Mouse (Mus musculus): Measurements from ENCODE around the gene Drd4. TPM values are rescaled to one million over a fixed set of nuclear protein-coding genes. Genes with fewer than 3 reads are reported as not detected.

Drd4 gene
- total and polyA plus RNA-seq, 3 experiments: not detected

DNA sequence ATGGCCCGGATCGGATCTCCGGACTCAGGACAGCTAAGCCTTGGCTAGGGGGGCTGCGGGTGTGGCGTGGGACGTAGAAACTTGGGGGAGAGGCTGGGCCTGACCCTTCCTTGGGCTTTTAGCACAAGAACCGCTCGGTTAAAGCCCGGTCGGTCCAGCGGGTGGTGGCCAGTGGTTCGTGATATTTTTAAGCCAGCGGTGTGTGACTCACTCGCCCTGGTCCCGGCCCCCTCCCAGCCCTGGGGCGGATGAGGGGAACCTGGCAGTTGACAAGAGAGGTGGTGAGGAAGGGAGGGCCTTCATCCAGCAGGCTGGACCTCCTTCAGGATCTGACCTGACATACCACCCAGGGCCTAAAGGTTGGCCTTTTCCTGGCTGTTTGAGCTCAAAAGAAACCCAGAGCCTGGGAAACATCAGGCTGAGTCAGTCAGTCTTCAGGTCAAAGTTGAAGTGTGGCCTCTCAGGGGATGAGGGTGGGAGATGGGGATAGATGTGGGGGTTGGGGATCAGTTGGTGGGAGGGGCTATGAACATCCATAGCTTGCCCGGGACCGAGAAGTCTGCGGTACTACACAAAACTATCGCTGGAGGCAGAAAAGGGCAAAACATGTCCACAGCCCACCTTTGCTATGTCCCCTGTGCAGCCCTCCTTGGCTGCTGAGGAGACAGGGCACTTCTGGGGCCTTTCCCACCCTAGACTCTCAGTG, 47.6 kb downstream of the Drd4 start:
- no peak for DNase-seq (ENCODE audit: low read depth, low spot score)
- Histone ChIP-seq H3K9me3 (replicated peaks; ENCODE audit: insufficient read depth, low read length) (no peaks in the 10 kb centered on the region), H3K4me1 (ENCODE audit: control insufficient read depth in 1 of 2, insufficient read depth in 2 of 2, low read length in 2 of 2) (no peaks in the 10 kb centered on the region), H3K9ac (ENCODE audit: control insufficient read depth, low read depth, low read length, poor library complexity, severe bottlenecking) (no peak overlapping the region), H3K27me3 (ENCODE audit: control insufficient read depth in 1 of 2, insufficient read depth in 2 of 2, low read length in 2 of 2) (peaks cover 0 to 4% of the 10 kb centered on the region in 2 experiments; a peak in 3 of 4 replicates), H3K36me3 (ENCODE audit: control insufficient read depth in 1 of 2, insufficient read depth in 2 of 2, low read length in 2 of 2) (no peaks in the 10 kb centered on the region), H3K27ac (ENCODE audit: control insufficient read depth, low read depth, low read length) (no peak overlapping the region), H3K79me2 (ENCODE audit: control insufficient read depth, insufficient read depth, low read length, poor library complexity) (no peaks in the 10 kb centered on the region), H3K4me3 (ENCODE audit: control insufficient read depth in 1 of 2, insufficient read depth in 1 of 2, low read depth in 2 of 2, low read length in 2 of 2) (no peak overlapping the region)
- TF ChIP-seq USF2 (IDR thresholded peaks at IDR 0.05; ENCODE audit: borderline replicate concordance in 1 of 2, insufficient read depth in 1 of 2, low read depth in 1 of 2, low read length in 2 of 2) (no peak), CHD2 (IDR thresholded peaks at IDR 0.05; ENCODE audit: low read length) (no peak), ETS1 (IDR thresholded peaks at IDR 0.05; ENCODE audit: low read depth, low read length) (no peak), ZC3H11A (IDR thresholded peaks at IDR 0.05; ENCODE audit: low read depth, low read length) (no peak), ZKSCAN1 (IDR thresholded peaks at IDR 0.05; ENCODE audit: low read depth, low read length) (no peak), POLR2AphosphoS2 (IDR thresholded peaks at IDR 0.05; ENCODE audit: low read length) (no peak), ZMIZ1 (IDR thresholded peaks at IDR 0.05; ENCODE audit: low read depth, low read length) (no peak)

DNA sequence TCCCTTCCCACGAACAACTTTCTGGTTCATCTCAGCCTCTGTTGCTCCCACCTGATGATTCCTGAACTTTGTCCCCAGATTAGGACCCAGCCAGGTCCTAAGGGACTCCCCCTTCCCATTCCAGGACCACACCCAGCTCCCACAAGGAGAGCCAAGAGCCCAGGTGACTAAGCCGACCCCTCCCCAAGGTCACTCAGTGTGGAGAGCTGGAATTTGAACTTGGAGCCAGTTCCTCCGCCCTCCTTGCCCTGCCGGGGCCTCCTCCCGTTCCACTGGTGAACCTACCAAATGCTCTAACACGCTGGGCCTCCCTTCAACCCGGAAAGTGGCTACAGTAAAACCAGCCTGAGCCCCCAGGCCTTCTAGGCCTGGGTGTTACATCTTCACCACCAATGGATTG, 48.2 kb downstream of the Drd4 start:
- no peak overlapping the region for H3K4me3 ChIP-seq (ENCODE audit: control insufficient read depth in 1 of 2, insufficient read depth in 1 of 2, low read depth in 2 of 2, low read length in 2 of 2)
- H3K79me2 ChIP-seq (ENCODE audit: control insufficient read depth, insufficient read depth, low read length, poor library complexity): no peaks in the 10 kb centered on the region
- H3K4me1 ChIP-seq (ENCODE audit: control insufficient read depth in 1 of 2, insufficient read depth in 2 of 2, low read length in 2 of 2): no peaks in the 10 kb centered on the region
- TF ChIP-seq MEF2A (IDR thresholded peaks at IDR 0.05; ENCODE audit: extremely low read depth, insufficient replicate concordance, low read depth, low read length, poor library complexity, severe bottlenecking) (no peak), MAX (IDR thresholded peaks at IDR 0.05; ENCODE audit: low read length) (no peak), ZNF384 (IDR thresholded peaks at IDR 0.05; ENCODE audit: low read depth, low read length) (no peak)
- no peak overlapping the region for H3K9ac ChIP-seq (ENCODE audit: control insufficient read depth, low read depth, low read length, poor library complexity, severe bottlenecking)
- DNase-seq (ENCODE audit: low read depth, low spot score): no peak
- no peaks in the 10 kb centered on the region for H3K36me3 ChIP-seq (ENCODE audit: control insufficient read depth in 1 of 2, insufficient read depth in 2 of 2, low read length in 2 of 2)
- peaks cover 0 to 4% of the 10 kb centered on the region in 2 experiments; a peak in 3 of 4 replicates for H3K27me3 ChIP-seq (ENCODE audit: control insufficient read depth in 1 of 2, insufficient read depth in 2 of 2, low read length in 2 of 2)
- no peaks in the 10 kb centered on the region for H3K9me3 ChIP-seq (replicated peaks; ENCODE audit: insufficient read depth, low read length)
- H3K27ac ChIP-seq (ENCODE audit: control insufficient read depth, low read depth, low read length): no peak overlapping the region

- H3K4me1 ChIP-seq (ENCODE audit: control insufficient read depth in 1 of 2, insufficient read depth in 2 of 2, low read length in 2 of 2): no peaks in the 10 kb centered on the region
- no peaks in the 10 kb centered on the region for H3K79me2 ChIP-seq (ENCODE audit: control insufficient read depth, insufficient read depth, low read length, poor library complexity)
- H3K9ac ChIP-seq (ENCODE audit: control insufficient read depth, low read depth, low read length, poor library complexity, severe bottlenecking): no peak overlapping the region
- H3K36me3 ChIP-seq (ENCODE audit: control insufficient read depth in 1 of 2, insufficient read depth in 2 of 2, low read length in 2 of 2): no peaks in the 10 kb centered on the region
- no peak for TF ChIP-seq MAFK (IDR thresholded peaks at IDR 0.05; ENCODE audit: borderline replicate concordance, low read depth, low read length)
- no peak for TF ChIP-seq BHLHE40 (IDR thresholded peaks at IDR 0.05; ENCODE audit: borderline replicate concordance, low read depth, low read length)
- TF ChIP-seq EP300 (IDR thresholded peaks at IDR 0.05; ENCODE audit: low read depth in 1 of 2, low read length in 2 of 2): no peak
- TF ChIP-seq SIN3A (IDR thresholded peaks at IDR 0.05; ENCODE audit: low read length): no peak
- no peak for TF ChIP-seq CHD2 (IDR thresholded peaks at IDR 0.05; ENCODE audit: low read length)
- no peak for TF ChIP-seq RCOR1 (IDR thresholded peaks at IDR 0.05; ENCODE audit: low read depth, low read length)
- no peak for TF ChIP-seq MYC (IDR thresholded peaks at IDR 0.05; ENCODE audit: low read depth, low read length)
- no peak for TF ChIP-seq CHD1 (IDR thresholded peaks at IDR 0.05; ENCODE audit: low read depth, low read length)
- TF ChIP-seq MAX (IDR thresholded peaks at IDR 0.05; ENCODE audit: low read length): no peak
- no peaks in the 10 kb centered on the region for H3K9me3 ChIP-seq (replicated peaks; ENCODE audit: insufficient read depth, low read length)
- no peak for DNase-seq (ENCODE audit: low read depth, low spot score)
- no peak overlapping the region for H3K4me3 ChIP-seq (ENCODE audit: control insufficient read depth in 1 of 2, insufficient read depth in 1 of 2, low read depth in 2 of 2, low read length in 2 of 2)
- no peak overlapping the region for H3K27ac ChIP-seq (ENCODE audit: control insufficient read depth, low read depth, low read length)
- peaks cover 0 to 4% of the 10 kb centered on the region in 2 experiments; a peak in 3 of 4 replicates for H3K27me3 ChIP-seq (ENCODE audit: control insufficient read depth in 1 of 2, insufficient read depth in 2 of 2, low read length in 2 of 2)
Observed at GRCm38 (mm10) chr7:141340476-141340875, 48.7 kb downstream of the Drd4 start.
